Mouse (Mus musculus) MEL (cell line): ENCODE data around the gene Cand2. TPM values are rescaled to one million over a fixed set of nuclear protein-coding genes. Genes with fewer than 3 reads are reported as not detected.

Experiments used
- DNase-seq: peaks from one replicate; pipeline ENCODE4 v3.0.0; 2011; ENCODE audit warnings: low read depth, low spot score
- H3K27ac ChIP-seq: 2 replicates; pipeline ENCODE4 v1.5.1; 2012; ENCODE audit warnings: low read depth, mild to moderate bottlenecking, control low read depth, low read length, moderate library complexity; ENCODE audit not compliant: control insufficient read depth
- H3K27me3 ChIP-seq, 2 experiments: fragments of 150-350 bp in 1 of 2; sonication (generic) in 1 of 2; 2 replicates each; pipeline ENCODE4 v1.6.1; 2012; ENCODE audit warnings: low read length in 2 of 2, mild to moderate bottlenecking in 2 of 2, improper control_type of control experiment in 1 of 2, moderate library complexity in 1 of 2; ENCODE audit not compliant: insufficient read depth in 2 of 2, control insufficient read depth in 1 of 2
- H3K36me3 ChIP-seq, 2 experiments: 2 replicates each; pipeline ENCODE4 v1.6.1; 2012 to 2014; ENCODE audit warnings: low read length in 2 of 2, improper control_type of control experiment in 1 of 2, inconsistent platforms in 1 of 2, mild to moderate bottlenecking in 1 of 2; ENCODE audit not compliant: insufficient read depth in 2 of 2, control insufficient read depth in 1 of 2
- H3K4me1 ChIP-seq, 2 experiments: fragments of 150-350 bp in 1 of 2; sonication (generic) in 1 of 2; 2 replicates each; pipeline ENCODE4 v1.6.1; 2012; ENCODE audit warnings: low read length in 2 of 2, improper control_type of control experiment in 1 of 2, mild to moderate bottlenecking in 1 of 2; ENCODE audit not compliant: insufficient read depth in 2 of 2, control insufficient read depth in 1 of 2
- H3K4me3 ChIP-seq, 2 experiments: fragments of 150-350 bp in 1 of 2; sonication (generic) in 1 of 2; 2 replicates each; pipeline ENCODE4 v1.5.1; 2012; ENCODE audit warnings: low read depth in 2 of 2, low read length in 2 of 2, mild to moderate bottlenecking in 2 of 2, moderate library complexity in 2 of 2, control low read depth in 1 of 2, improper control_type of control experiment in 1 of 2; ENCODE audit not compliant: control insufficient read depth in 1 of 2, insufficient read depth in 1 of 2
- H3K79me2 ChIP-seq: 2 replicates; pipeline ENCODE4 v1.6.1; 2012; ENCODE audit warnings: mild to moderate bottlenecking, low read length, moderate library complexity; ENCODE audit not compliant: control insufficient read depth, poor library complexity, insufficient read depth
- H3K9ac ChIP-seq: 2 replicates; pipeline ENCODE4 v1.6.1; 2012; ENCODE audit warnings: low read depth, mild to moderate bottlenecking, control low read depth, low read length, moderate library complexity; ENCODE audit not compliant: control insufficient read depth, poor library complexity, severe bottlenecking
- H3K9me3 ChIP-seq: fragments of 150-350 bp; sonication (generic); replicated peaks from 2 replicates; pipeline ENCODE4 v1.6.1; 2012; ENCODE audit warnings: mild to moderate bottlenecking, low read length, improper control_type of control experiment, moderate library complexity; ENCODE audit not compliant: insufficient read depth
- BHLHE40 ChIP-seq: IDR thresholded peaks from 2 replicates; pipeline ENCODE4 v1.6.1; 2012; ENCODE audit warnings: low read depth, mild to moderate bottlenecking, inconsistent platforms, low read length, improper control_type of control experiment, borderline replicate concordance
- CTCF ChIP-seq, 3 experiments: IDR thresholded peaks in 2 of 3; conservative IDR thresholded peaks in 1 of 3; 2 replicates each; pipeline ENCODE4 v1.5.1; 2011 to 2012; ENCODE audit warnings: low read length in 3 of 3, low read depth in 2 of 3, mild to moderate bottlenecking in 2 of 3, improper control_type of control experiment in 1 of 3, inconsistent platforms in 1 of 3, mixed read lengths in 1 of 3, moderate library complexity in 1 of 3; ENCODE audit not compliant: control insufficient read depth in 1 of 3, insufficient read depth in 1 of 3, poor library complexity in 1 of 3, severe bottlenecking in 1 of 3
- ELF1 ChIP-seq: IDR thresholded peaks from 2 replicates; pipeline ENCODE4 v1.6.1; 2014; ENCODE audit warnings: low read depth, mild to moderate bottlenecking, inconsistent platforms, low read length, improper control_type of control experiment, moderate library complexity
- EP300 ChIP-seq, 2 experiments: IDR thresholded peaks; 2 replicates each; pipeline ENCODE4 v1.6.1; 2011; ENCODE audit warnings: improper control_type of control experiment in 2 of 2, low read length in 2 of 2, low read depth in 1 of 2, mild to moderate bottlenecking in 1 of 2
- GABPA ChIP-seq: IDR thresholded peaks from 2 replicates; pipeline ENCODE4 v1.6.1; 2012; ENCODE audit warnings: low read depth, mild to moderate bottlenecking, inconsistent platforms, low read length, improper control_type of control experiment, moderate library complexity
- GATA1 ChIP-seq: IDR thresholded peaks from 2 replicates; pipeline ENCODE4 v1.6.1; 2011; ENCODE audit warnings: low read depth, low read length, improper control_type of control experiment
- HCFC1 ChIP-seq: IDR thresholded peaks from 2 replicates; pipeline ENCODE4 v1.6.1; 2012; ENCODE audit warnings: low read depth, mild to moderate bottlenecking, inconsistent platforms, low read length, improper control_type of control experiment, moderate library complexity
- MAFK ChIP-seq: IDR thresholded peaks from 2 replicates; pipeline ENCODE4 v1.6.1; 2011; ENCODE audit warnings: low read depth, mild to moderate bottlenecking, low read length, improper control_type of control experiment, borderline replicate concordance
- MAX ChIP-seq: IDR thresholded peaks from 2 replicates; pipeline ENCODE4 v1.6.1; 2011; ENCODE audit warnings: low read length, improper control_type of control experiment
- MAZ ChIP-seq: IDR thresholded peaks from 2 replicates; pipeline ENCODE4 v1.6.1; 2012; ENCODE audit warnings: low read depth, mild to moderate bottlenecking, inconsistent platforms, low read length, improper control_type of control experiment
- MEF2A ChIP-seq: IDR thresholded peaks from 2 replicates; pipeline ENCODE4 v1.6.1; 2014; ENCODE audit warnings: low read depth, mild to moderate bottlenecking, inconsistent platforms, low read length, improper control_type of control experiment; ENCODE audit not compliant: poor library complexity, insufficient replicate concordance, severe bottlenecking; ENCODE audit errors: extremely low read depth
- MXI1 ChIP-seq: IDR thresholded peaks from 2 replicates; pipeline ENCODE4 v1.6.1; 2011; ENCODE audit warnings: mild to moderate bottlenecking, low read depth, low read length, improper control_type of control experiment
- MYC ChIP-seq: IDR thresholded peaks from 2 replicates; pipeline ENCODE4 v1.6.1; 2011; ENCODE audit warnings: low read depth, mild to moderate bottlenecking, low read length, improper control_type of control experiment, moderate library complexity
- POLR2A ChIP-seq, 2 experiments: IDR thresholded peaks; 2 replicates each; pipeline ENCODE4 v1.6.1; 2011 to 2012; ENCODE audit warnings: low read length in 2 of 2, mild to moderate bottlenecking in 2 of 2, control low read depth in 1 of 2, improper control_type of control experiment in 1 of 2, low read depth in 1 of 2, moderate library complexity in 1 of 2; ENCODE audit not compliant: control insufficient read depth in 1 of 2, insufficient read depth in 1 of 2, poor library complexity in 1 of 2
- POLR2AphosphoS2 ChIP-seq: IDR thresholded peaks from 2 replicates; pipeline ENCODE4 v1.6.1; 2011; ENCODE audit warnings: low read length, improper control_type of control experiment
- SIN3A ChIP-seq: IDR thresholded peaks from 2 replicates; pipeline ENCODE4 v1.6.1; 2012; ENCODE audit warnings: low read length, improper control_type of control experiment, inconsistent platforms
- TBP ChIP-seq: IDR thresholded peaks from 2 replicates; pipeline ENCODE4 v1.8.0; 2011; ENCODE audit warnings: low read depth, low read length, improper control_type of control experiment
- TCF12 ChIP-seq: IDR thresholded peaks from 2 replicates; pipeline ENCODE4 v1.6.1; 2014; ENCODE audit warnings: low read depth, mild to moderate bottlenecking, inconsistent platforms, low read length, improper control_type of control experiment, moderate library complexity
- USF1 ChIP-seq: IDR thresholded peaks from 2 replicates; pipeline ENCODE4 v1.6.1; 2014; ENCODE audit warnings: low read depth, mild to moderate bottlenecking, inconsistent platforms, low read length, improper control_type of control experiment, moderate library complexity
- USF2 ChIP-seq, 2 experiments: IDR thresholded peaks; 2 replicates each; pipeline ENCODE4 v1.6.1; 2011 to 2012; ENCODE audit warnings: improper control_type of control experiment in 2 of 2, low read length in 2 of 2, borderline replicate concordance in 1 of 2, inconsistent platforms in 1 of 2, low read depth in 1 of 2, mild to moderate bottlenecking in 1 of 2; ENCODE audit not compliant: insufficient read depth in 1 of 2
- ZC3H11A ChIP-seq: IDR thresholded peaks from 2 replicates; pipeline ENCODE4 v1.6.1; 2012; ENCODE audit warnings: low read depth, mild to moderate bottlenecking, inconsistent platforms, low read length, improper control_type of control experiment
- ZKSCAN1 ChIP-seq: IDR thresholded peaks from 2 replicates; pipeline ENCODE4 v1.6.1; 2012; ENCODE audit warnings: low read depth, mild to moderate bottlenecking, inconsistent platforms, low read length, improper control_type of control experiment, moderate library complexity
- ZNF384 ChIP-seq: IDR thresholded peaks from 2 replicates; pipeline ENCODE4 v1.6.1; 2012; ENCODE audit warnings: low read depth, mild to moderate bottlenecking, inconsistent platforms, low read length, improper control_type of control experiment
- polyA plus RNA-seq, 2 experiments: library from polyadenylated mRNA; stranded (reverse) in 1 of 2; unstranded in 1 of 2; fragments of >175 nt in 1 of 2; fragments of >200 nt in 1 of 2; gene quantifications; 2 replicates each; pipeline versions ENCODE4 v1.2.1 to v1.2.4; 2012; ENCODE audit warnings: low replicate concordance in 2 of 2, low read depth in 1 of 2; ENCODE audit not compliant: insufficient read length in 2 of 2, insufficient read depth in 1 of 2, missing spikeins in 1 of 2
- total RNA-seq: library from RNA; depleted of rRNA; stranded (reverse); fragments of 300-350 nt; gene quantifications from 2 replicates; pipeline ENCODE4 v1.2.3, GENCODE M21; 2012

Cand2 gene
- total and polyA plus RNA-seq, 3 experiments = 1.8 to 6.6 TPM; not detected in 1

GRCm38 (mm10) chr6:115852446-115853090 is 78.2 kb downstream of the Cand2 start:
- Histone ChIP-seq H3K79me2 (peaks cover 12% of the 10 kb centered on the region), H3K4me3 (peak overlapping the region; percentile 52 to 86), H3K9ac (peak overlapping the region; percentile 71), H3K36me3 (peaks cover 0 to 20% of the 10 kb centered on the region in 2 experiments; a peak in 2 of 4 replicates)
- DNase-seq = no peak
- TF ChIP-seq CTCF (IDR thresholded peaks at IDR 0.05 in 2 of 3, conservative IDR thresholded peaks at IDR 0.05 in 1 of 3; ENCODE audit: control insufficient read depth in 1 of 3, insufficient read depth in 1 of 3, low read depth in 2 of 3, low read length in 3 of 3, poor library complexity in 1 of 3, severe bottlenecking in 1 of 3) (no peak), POLR2A (IDR thresholded peaks at IDR 0.05; ENCODE audit: control insufficient read depth in 1 of 2, insufficient read depth in 1 of 2, low read depth in 1 of 2, low read length in 2 of 2, poor library complexity in 1 of 2) (no peak), MAZ (no peak), TBP (no peak), MXI1 (no peak; the same call in 1 of the 2 replicates), GATA1 (0 out of 2 replicates have a peak, but pooled peaks have one; percentile 7), EP300 (IDR thresholded peaks at IDR 0.05; ENCODE audit: low read depth in 1 of 2, low read length in 2 of 2) (no peak), POLR2AphosphoS2 (no peak), MAFK (no peak), USF1 (no peak), BHLHE40 (no peak), SIN3A (peak; percentile 59), ZKSCAN1 (no peak), MYC (no peak), ZC3H11A (no peak), HCFC1 (no peak), USF2 (IDR thresholded peaks at IDR 0.05; ENCODE audit: borderline replicate concordance in 1 of 2, insufficient read depth in 1 of 2, low read depth in 1 of 2, low read length in 2 of 2) (no peak), GABPA (no peak), TCF12 (no peak), MEF2A (no peak), ELF1 (no peak), ZNF384 (peak; percentile 92), MAX (no peak)
- TF ChIP-seq, all 39 proteins: peak for 3
- Histone ChIP-seq H3K4me1 (peaks cover 2 to 9% of the 10 kb centered on the region in 2 experiments; a peak in 3 of 4 replicates), H3K9me3 (no peaks in the 10 kb centered on the region), H3K27ac (peak overlapping the region; percentile 85), H3K27me3 (no peaks in the 10 kb centered on the region)
